Mouse (Mus musculus) splenic B cell, adult 2 months (primary cell): Measurements from ENCODE around the gene Bcl2l12.

Experiments
- DNase-seq: peaks from one replicate; pipeline ENCODE4 v3.0.0-alpha.2; 2011; ENCODE audit warnings: low read depth, low spot score
- H3K27me3 ChIP-seq: 2 replicates; pipeline ENCODE4 v1.6.1; 2012; ENCODE audit warnings: mild to moderate bottlenecking, low read length, moderate library complexity, mixed read lengths; ENCODE audit not compliant: control insufficient read depth, poor library complexity, insufficient read depth, severe bottlenecking
- H3K36me3 ChIP-seq: 2 replicates; pipeline ENCODE4 v1.6.1; 2012; ENCODE audit warnings: mild to moderate bottlenecking, low read length, moderate library complexity, mixed read lengths; ENCODE audit not compliant: control insufficient read depth, poor library complexity, insufficient read depth, severe bottlenecking

The Bcl2l12 gene

DNA sequence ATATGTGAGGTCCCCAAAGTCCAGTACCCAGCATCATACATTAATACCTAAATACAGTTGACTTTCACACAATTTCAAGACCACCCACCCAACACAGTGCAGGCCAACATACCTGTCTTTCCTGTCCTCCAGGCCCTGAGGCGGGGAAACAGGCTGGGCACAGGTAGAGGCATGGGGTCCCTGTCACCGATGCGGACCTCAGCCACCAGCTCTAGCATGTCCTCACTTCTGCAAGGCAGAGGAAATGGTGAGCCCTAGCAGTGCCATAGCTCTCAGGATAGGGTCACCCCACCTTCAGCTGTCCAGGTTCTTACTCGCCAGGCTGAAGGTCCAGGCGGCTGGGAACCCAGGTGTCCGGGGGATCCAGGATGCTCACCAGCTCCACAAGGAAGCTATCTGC is 13.5 kb upstream of the Bcl2l12 start:
- no peaks in the 10 kb centered on the region for H3K27me3 ChIP-seq
- H3K36me3 ChIP-seq = peaks cover 5% of the 10 kb centered on the region
- DNase-seq = no peak

DNA sequence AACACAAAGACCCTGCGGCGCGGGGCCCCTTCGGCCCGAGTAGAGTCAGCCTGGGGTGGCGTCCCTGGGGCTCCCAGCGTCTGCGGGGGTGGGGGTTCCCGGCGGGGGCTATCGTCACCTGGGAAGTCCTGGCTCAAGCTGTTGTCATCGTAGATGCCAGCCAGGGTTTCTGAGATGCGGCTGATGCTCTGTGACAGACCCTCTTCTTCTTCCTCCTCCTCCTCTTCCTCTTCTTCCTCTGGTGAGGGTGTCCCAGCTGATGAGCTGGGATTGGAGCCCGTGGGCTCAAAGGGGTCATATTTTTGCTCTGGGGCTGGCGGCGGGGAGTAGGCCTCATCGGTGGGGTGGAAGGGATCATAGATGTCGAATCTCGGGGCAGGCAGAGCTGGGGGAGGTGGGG is 9.9 kb upstream of the Bcl2l12 start:
- Histone ChIP-seq H3K36me3 (peaks cover 15% of the 10 kb centered on the region), H3K27me3 (no peaks in the 10 kb centered on the region)
- DNase-seq = no peak

DNA sequence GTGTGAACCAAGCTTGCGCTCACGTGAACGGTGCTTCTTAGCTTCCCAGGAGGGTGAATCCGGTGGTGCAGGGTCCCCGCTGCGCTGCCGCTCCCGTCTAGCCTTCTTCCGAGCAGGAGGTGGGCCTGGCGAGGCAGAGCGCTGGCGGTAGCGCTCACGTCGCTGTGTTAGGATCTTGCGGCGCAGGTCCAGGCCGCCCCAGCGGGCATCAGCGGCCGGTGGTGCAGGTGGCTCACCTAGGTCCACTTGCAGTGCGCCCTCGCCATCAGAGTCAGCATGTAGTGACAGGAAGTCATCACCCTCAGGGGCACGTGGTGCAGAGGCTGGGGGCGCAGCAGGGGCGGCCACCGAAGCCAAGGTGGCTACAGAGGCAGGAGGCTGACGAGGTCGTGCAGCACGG is 9.3 kb upstream of the Bcl2l12 start:
- DNase-seq = no peak
- H3K27me3 ChIP-seq = no peaks in the 10 kb centered on the region
- H3K36me3 ChIP-seq = peaks cover 15% of the 10 kb centered on the region

DNA sequence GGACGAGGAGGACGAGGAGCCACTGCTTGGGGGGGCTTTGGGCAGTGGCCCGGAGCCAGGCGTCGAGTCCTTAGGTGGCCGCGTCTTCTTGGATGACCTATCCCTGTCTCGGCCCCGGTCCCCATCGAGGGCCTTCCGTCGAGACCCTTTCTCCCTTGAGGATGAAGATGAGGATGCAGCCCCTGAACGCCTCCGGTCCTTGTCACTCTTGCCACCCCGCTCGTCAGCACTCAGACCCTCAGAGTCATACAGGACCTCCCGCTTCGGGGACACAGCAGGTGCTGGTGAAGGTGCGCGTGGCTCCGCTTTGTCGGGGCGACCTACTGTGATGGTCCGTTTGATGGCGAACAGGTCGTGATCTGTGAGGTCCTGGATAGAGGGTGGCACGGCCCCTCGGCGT is 8.6 kb upstream of the Bcl2l12 start:
- DNase-seq = no peak
- peaks cover 15% of the 10 kb centered on the region for H3K36me3 ChIP-seq
- no peaks in the 10 kb centered on the region for H3K27me3 ChIP-seq

DNA sequence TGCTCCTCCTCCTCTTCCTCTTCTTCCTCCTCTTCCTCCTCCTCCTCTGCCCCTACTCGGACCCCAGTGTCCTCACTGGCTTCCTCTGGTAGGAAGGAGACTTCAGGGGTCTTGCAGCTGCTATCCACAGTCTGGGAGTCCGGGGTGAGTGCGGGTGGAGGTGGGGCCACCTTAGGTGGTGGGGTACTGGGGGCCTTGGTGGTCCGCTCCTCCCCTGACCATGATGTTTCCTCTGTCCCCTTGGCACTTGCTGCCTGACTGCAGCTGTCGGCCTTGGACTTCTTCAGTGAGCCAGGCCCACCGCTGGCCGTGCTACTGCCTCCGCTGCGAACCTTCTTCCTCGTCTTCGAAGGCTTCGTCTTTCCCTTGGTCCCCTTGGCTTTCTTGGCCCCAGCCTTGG is 8.0 kb upstream of the Bcl2l12 start:
- Histone ChIP-seq H3K36me3 (peaks cover 17% of the 10 kb centered on the region), H3K27me3 (no peaks in the 10 kb centered on the region)
- no peak for DNase-seq

DNA sequence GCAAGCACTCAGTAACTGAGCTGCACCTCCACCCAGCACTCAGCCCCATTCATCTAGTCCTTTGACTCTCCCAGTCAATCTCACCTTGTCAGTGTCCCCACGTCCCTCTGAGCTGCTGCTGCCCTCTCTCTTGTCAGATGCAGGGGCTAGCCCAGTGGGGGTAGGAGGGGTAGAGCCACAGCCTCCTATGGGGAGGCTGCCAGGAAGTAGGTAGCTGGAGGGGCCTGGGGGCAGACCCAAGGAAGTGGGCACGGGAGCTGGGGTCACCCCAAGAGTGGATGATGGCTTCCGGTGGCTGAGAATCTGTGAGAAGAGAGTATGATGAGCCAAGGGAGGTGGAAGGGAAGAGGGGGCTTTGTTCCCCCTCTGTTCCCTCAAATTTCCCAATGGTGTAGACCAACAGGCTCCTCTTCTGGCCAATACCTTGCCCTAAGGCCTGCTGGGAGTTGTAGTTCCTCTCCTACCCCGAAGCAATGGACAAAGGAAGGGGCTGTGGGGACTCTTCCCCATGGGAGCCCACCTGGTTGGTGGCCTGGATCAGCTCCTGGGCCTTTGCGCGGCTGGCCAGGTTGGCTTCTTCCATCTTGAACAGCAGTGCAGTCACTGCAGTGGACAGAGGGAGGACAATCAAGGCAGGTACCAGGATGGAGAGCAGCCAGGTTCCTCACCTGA is 6.9 kb upstream of the Bcl2l12 start:
- H3K36me3 ChIP-seq = peaks cover 19% of the 10 kb centered on the region

DNA sequence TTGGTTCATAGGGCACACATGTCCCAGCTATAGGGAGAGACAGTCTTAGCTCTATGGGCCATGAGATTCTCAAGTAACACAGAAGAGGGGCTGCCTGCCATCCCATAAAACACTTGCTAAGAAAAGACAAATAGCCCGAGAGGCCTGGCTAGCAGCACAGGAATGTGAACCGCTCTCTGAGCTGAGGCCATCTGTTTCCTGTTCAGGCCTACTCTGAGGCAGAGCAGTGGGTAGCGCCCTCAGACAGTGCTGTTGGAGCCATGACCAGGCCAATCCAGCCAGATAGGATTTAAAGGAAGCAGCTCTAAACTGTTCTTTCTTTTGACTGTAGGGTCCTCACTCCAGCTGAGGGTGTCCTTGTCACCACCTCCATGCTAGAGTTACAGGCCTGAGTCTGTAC is 6.0 kb upstream of the Bcl2l12 start:
- no peaks in the 10 kb centered on the region for H3K27me3 ChIP-seq
- H3K36me3 ChIP-seq = peaks cover 24% of the 10 kb centered on the region
- DNase-seq = no peak

More for the DNA sequence above, 6.9 kb upstream of the Bcl2l12 start:
- DNase-seq = no peak
- H3K27me3 ChIP-seq = no peaks in the 10 kb centered on the region

DNA sequence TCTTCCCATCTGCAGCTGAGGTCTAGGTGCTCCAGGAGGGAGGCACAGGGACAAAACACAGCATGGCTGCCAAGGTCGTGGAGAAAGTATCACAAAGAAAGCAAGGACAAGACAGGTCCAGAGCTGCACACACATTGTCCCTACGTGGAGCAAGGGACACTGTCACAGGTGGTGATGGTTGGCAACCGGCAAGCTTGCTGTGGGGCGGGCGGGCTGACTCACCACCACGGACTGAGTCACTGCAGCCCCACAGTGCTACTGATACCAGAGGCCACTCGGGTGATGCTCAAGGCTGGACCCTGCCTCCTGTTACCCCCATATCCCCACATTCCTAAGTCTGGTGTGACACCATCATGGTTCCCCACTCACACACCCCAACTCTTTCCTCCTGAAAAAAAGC is 3.9 kb upstream of the Bcl2l12 start:
- Histone ChIP-seq H3K27me3 (no peaks in the 10 kb centered on the region), H3K36me3 (peaks cover 23% of the 10 kb centered on the region)
- DNase-seq = no peak

DNA sequence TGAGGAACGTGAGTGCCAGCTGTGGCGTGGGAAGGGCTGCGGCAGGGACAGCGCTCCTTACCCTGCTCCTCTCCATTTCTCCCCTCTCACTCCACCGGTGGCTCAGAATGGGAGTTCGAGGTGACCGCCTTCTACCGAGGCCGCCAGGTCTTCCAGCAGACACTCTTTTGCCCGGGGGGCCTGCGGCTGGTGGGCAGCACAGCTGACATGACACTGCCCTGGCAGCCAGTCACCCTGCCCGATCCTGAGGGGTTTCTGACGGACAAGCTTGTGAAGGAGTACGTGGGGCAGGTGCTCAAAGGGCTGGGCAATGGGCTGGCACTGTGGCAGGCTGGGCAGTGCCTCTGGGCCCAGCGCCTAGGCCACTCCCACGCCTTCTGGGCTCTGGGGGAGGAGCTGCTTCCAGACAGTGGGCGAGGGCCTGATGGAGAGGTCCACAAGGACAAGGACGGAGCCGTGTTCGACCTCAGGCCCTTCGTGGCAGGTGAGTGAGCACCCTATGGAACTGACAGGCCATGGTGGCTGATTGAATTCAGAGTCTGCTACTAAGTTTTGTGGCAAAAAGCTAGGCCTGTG is 2.1 kb upstream of the Bcl2l12 start:
- no peaks in the 10 kb centered on the region for H3K27me3 ChIP-seq
- no peak for DNase-seq
- H3K36me3 ChIP-seq = peaks cover 14% of the 10 kb centered on the region

DNA sequence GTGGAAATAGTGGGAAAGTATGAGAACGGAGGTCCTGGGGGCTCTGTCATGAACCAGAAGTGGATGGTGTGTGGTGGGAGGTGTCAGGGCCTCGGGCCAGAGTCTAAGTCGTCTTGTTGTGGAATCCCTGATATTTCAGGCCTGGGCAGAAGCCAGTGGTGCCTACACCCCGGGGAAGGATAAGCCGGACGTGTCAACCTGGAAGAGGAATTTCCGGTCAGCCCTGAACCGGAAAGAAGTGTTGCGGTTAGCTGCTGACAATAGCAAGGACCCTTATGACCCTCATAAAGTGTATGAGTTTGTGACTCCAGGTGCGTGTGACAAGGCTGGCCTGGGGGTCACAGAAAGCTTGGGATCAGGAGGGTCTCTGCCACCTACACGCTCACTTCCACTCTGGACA is 1.2 kb upstream of the Bcl2l12 start:
- Histone ChIP-seq H3K27me3 (no peaks in the 10 kb centered on the region), H3K36me3 (peaks cover 13% of the 10 kb centered on the region)
- DNase-seq = no peak

DNA sequence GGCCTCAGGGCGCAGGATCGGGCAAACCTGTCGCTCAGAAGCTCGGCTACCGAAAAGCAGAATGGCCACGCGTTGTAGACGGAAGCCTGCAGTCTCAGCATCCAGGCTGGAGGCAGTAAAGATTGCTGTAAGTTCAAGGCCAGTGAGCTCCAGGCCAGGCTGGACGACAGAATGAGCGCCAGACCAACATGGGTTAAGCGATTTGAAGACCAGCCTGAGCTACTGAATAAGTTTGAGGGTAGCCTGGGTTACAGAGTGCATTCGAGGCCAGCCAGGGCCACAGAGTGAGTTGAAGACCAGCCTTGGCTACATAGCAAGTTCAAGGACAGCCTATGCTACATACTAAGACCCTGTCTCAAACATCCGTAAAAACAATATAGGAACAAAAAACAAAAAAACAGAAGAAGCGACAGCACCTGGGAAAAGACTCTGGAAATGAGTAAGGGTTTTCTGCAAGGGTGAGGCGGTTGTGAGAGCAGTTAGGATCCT is 528 bp downstream of the Bcl2l12 start:
- no peak for DNase-seq
- Histone ChIP-seq H3K36me3 (peaks cover 12% of the 10 kb centered on the region), H3K27me3 (no peaks in the 10 kb centered on the region)

DNA sequence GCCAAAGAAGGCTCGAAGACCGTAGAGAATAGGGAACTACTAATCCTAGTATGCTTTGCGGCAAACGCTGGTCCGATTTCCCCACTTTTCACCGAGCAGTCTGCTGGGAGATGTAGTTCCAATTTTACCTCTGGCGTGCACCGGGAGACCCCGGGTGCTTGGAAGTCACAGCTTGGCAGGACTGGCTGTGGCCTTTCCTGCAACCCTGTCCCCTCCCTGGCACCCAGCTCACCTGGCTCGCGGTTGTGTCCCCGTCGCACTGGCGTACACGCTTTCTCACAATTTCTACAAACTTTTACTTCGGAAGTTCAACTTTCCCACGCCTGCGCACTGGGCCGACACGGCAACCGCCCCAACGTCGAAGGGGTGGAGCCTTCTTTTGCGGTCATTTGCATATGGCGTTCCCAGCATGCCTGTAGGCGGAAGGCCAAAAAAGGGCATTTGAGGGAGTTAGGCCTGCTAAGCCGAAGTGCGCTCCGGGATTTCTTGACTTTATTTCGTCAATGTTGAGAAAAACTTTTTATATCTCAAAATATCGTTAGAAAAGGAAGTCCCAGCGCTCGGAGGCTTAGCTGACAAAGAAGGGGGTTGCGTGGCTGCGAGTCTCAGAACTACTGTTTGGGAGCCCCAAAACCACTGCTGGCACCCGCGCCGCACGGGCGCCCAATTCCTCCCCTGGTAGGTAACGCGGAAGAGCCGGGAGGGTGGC is 1.1 kb downstream of the Bcl2l12 start, which contains the start of gene Irf3:
Gene Irf3 (plus strand): TSS at position 418 of the 709 bp plus-strand sequence.
- H3K36me3 ChIP-seq = peaks cover 12% of the 10 kb centered on the region
- H3K27me3 ChIP-seq = no peaks in the 10 kb centered on the region
- DNase-seq = peak; percentile 98

DNA sequence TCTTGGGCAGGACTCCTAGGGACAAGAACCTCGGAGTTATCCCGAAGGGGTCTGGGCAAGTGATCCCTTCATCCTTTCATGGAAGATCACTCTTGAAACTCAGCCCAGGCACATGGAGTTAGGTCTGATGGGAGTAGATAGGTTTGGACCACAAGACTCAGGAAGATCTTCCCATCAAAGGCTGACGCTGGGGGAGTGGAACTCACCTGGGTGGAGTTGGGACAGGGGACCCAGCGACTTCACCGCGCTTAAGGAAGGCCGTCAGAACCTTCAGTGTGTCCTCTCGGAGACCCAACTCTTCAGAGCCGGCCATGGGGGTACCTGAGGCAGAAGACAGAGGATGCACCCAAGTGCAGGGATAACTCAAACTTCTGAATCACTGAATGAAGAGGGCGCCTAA is 1.8 kb downstream of the Bcl2l12 start:
- H3K36me3 ChIP-seq = peaks cover 10% of the 10 kb centered on the region
- no peak for DNase-seq
- no peaks in the 10 kb centered on the region for H3K27me3 ChIP-seq

DNA sequence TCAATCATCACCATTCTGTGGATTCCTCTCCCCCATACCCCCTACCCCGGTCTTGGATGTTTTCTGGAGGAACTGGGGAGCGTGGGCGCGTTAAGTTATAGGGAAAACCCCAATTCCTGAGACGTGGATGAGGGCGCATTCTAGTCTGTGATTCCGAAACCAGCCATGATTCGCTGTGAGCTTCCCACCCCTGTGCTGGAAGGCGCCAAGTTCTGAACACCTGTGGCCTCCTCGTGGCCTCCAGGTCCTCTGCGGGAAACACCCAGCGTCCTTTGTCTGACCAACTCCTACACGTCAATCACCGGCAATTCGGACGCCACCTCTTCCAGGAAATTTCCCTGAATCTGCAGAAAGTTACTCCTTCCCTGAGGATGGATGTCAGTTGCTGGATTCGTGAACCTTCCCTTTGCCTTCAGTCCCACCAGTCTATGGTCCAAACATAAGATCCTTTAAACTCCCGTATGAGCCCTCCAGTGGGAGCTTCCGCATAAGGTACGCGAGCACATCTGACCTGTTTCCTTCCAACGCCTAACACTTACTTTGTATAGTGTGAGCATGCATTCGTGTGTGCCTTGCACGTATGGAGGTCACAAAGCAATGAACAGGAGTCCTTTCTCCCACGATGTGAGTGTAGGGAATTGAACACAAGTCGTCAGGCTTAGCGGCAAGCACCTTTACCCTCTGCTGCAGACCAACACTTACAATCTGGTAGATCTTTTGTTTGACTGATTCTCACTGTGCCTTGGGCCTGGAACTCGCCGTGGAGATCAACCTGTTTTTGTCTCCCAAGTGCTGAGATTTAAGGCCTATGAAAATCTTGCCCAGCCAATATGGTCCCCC is 11.4 kb downstream of the Bcl2l12 start:
- peak; percentile 32 for DNase-seq
- Histone ChIP-seq H3K36me3 (peaks cover 3% of the 10 kb centered on the region), H3K27me3 (no peaks in the 10 kb centered on the region)
